Mouse (Mus musculus): Measurements from ENCODE around the gene Itsn1.

The Itsn1 gene

DNA sequence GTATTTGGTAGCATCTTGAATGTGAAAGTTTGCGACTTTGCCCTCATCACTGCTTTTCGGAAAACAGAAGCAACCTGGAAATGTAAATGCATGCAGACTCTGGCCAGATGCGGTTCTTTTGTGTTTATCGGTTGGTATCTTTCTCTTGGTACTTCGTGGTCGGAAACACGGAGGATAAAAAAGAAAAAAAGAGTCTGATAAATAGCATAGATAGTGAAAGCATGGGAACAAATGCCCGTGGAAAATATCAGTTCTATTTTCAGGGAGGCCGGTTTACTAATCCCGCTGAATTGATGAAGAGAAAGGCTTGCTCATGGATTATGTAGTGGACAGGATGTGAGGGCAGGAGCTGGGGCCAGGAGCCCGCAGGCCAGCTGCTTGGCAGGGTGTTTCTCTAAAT, 1.4 kb downstream of the Itsn1 start:
- no peak for DNase-seq (ENCODE audit: low spot score in 2 of 2)

DNA sequence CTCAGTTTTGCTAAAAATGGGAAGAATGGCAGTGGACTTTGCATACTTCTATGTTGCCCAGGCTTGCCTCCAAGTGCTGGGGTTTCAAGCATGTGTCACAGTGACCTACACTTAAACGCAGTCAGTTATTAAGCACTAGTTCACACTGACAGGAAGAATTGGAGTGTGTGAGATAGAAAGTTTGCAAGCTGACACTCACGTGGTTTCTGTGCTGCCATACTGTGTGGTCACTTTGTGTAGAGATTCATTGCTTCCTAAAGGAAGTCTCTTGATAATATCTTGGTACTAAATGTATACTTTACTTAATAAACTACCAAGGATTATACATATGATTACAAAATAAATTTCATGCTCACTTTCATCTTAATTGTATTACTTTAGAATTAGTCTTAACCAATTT, 3.7 kb downstream of the Itsn1 start:
- no peak for DNase-seq (ENCODE audit: low spot score in 2 of 2)

DNA sequence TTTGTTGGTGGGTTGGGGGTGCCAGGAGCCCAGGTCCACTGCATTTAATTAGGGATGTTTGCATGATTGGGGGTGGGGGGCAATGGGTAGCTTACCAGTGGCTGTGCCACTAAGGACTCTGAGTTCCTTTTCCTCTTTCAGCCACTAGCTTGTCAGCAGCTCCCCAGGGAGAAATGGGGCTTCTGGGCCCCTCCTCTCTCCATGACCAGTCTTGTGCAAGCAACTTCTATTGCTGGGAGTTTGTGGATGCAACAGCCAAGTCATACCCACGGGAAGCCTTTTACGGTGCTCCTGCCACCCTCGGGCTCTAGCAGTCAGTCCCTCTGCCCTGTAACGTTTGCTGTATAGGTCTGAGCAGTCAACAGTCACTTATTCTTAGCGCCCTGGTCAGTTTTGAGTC, 5.7 kb downstream of the Itsn1 start:
- no peak for DNase-seq (ENCODE audit: low spot score in 2 of 2)

DNA sequence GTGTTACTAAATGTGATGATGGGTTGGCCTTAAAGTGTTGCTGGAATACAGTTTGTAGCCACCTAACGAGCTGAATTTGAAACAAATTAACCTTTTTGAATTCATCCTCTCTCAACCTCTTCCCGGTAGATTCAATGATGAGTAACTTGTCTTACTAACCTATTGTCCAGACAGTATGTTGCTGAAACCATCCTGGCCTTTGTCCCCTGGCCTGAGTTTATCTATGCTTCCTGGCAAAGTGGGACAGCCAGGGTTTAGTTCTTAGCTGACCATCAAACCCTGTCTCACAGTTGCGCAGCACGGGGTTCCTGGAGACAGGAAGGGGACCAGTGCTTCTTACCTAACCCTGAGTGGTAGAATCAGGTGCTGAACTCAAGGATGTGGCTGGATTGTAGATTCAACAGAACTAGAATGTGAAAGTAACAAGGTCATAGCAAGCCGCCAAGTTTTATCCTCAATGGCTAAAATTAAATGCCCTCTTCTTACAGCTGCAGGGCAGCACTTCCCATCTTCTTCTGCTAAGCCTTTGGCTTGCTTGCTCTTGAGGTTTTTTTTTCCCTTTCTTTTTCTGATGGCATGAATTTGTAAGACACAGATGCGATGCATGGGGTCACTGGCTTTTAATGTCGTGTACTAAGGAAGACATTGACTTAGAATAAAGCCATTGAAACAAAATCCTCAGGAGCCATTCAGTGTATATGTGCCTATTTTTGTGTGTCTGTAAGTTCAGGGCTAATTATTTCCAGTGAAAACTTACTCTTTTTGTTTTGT, 7.2 kb downstream of the Itsn1 start:
- DNase-seq (ENCODE audit: low spot score in 2 of 2) = no peak

DNA sequence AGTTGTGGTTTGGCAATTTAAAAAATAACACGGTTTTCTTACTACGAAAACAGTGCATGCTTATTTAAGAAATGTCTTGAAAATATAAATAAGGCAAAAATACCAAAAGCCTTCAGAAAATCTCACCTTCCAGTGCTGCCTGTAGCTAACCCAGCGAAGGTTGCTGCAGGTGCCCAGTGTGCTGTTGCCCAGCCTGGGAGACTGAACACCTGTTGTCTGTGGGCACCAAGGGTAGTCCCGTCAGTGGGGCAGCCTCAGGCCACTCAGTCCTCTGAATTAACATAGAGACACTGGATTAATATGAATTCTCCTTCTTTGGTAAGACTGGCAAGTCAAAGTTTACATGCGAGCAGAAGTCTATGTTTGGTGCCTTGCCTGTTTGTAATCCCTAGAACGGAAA, 9.4 kb downstream of the Itsn1 start:
- DNase-seq (ENCODE audit: low spot score in 2 of 2) = no peak

DNA sequence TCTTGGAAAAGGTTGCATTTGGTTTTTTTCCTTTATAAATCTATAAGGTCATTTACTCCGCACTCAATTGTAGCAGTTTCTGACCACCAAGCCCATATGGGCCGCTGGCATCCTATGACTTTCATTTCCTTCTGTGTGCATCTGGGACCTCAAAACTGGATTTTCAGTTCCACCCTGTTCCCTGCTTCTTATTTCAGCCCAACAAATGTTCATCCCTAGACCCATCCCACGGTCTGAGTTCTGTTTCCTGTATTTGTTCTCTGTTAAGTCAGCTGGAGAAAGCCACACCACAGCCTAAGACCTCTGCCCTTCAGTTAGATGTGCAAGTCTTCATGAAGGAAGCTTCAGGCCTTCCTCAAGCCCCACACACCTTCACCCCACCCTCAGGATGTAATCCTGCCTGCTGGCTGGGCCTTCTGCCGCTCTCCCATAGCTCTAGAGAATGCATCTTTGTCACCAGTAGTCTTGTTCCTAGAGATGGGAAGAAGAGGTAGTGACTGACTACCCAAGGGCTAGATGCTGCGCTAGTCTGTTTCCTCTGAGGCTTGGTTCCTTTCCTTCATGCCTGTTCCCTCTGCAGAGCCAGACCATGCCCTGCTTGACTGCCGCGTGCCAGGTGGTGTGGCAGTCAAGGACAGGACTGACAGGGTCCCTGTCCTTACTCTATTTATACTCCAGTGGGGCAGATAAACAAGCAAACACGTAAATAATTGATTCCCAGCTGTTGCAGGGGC, 11.3 kb downstream of the Itsn1 start:
- DNase-seq (ENCODE audit: low spot score in 2 of 2) = no peak

DNA sequence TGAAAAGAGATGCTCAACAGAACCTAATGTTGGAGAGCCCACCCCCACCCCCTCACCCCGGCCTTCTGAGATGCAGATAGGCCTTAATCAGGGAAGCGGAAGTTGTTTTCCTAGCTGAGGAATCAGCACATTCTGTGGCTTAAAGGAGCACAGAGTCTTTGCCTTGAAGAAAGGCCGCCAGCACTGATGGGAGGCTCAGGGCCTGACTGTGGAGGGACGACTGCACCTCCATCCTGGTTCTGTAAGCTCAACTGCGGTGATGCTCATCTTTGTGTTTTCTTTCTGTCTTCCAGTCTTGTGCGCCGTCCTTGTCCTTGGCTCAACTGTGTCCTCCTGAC, 11.8 kb downstream of the Itsn1 start:
- no peak for DNase-seq (ENCODE audit: low spot score in 2 of 2)

DNA sequence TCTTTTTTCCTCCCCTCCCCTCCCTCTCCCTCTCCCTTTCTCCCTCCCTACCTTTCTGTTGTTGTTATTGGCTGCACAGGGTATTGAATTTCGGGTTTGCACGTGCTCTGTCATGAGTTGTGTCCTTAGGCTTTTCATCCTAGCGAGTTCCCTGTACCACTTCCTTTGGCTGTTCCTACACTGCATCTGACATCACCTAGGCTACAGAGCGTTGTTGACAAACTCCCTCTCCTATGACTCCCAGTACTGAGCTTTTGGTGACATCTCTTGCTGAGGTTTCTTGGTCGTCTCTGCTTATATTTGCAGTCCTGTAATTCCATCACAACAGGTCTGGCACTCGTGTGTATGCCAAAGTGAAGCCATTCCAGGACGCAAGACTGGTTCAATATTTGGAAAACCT, 14.0 kb downstream of the Itsn1 start:
- no peak for DNase-seq (ENCODE audit: low spot score in 2 of 2)

DNA sequence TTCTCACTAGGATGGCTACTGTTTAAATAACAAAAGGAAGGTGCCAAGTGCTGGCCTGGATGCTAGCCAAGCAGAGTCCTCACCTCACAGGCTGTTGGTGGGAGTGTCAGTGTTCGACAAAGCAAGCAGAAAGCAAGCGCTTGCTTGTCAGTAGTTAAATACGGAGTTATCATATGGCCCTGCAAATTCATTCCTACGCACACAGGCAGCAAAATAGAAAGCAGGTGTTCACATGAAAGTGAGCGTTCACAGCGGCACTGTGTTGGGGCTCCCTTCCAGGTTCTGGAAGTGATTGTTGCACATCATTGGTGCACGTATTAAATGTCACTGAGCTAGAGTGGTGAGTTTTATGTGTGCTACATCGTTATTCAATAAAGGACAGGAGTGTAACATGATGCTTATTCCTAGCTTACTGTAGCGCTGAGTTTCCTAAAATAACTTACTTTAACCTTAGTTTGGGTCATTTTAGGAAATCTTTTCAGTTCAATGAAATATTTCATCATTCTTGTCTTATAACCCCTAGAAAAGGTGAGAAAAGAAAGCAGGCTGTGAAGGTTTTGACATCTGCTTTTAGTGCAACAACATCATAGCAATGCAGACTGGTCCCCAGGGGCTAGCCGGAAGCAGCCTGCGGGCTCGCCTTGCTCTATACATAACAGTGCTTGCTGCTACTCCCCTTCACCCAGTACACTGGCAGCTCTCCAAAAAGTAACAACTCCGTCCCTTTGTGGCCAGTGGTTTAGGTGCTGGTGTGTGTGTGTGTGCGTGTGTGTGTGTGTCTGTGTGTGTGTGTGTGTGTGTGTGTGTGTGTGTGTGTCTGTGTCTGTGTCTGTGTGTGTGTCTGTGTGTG, 17.2 kb downstream of the Itsn1 start:
- no peak for DNase-seq (ENCODE audit: low spot score in 2 of 2)

DNA sequence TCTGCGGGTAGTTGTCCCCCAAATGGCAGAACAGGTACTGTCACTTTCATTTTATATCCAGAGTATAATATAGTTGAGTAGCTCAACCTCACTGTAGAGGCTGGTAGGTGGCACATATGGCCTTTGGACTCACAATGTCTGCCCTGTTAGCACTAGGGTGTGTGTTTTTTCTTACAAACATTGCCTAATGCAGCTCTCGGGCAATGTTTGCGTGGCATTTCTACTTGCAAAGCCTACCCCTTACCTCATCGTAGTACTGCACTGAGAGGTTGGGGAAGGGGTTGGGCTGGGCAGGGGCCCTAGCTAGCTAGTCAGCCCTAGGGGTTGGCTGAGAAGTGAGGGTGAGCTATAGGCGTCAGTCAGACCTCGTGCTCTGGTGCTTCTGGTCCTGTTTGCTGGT, 18.5 kb downstream of the Itsn1 start:
- no peak for DNase-seq (ENCODE audit: low spot score in 2 of 2)

DNA sequence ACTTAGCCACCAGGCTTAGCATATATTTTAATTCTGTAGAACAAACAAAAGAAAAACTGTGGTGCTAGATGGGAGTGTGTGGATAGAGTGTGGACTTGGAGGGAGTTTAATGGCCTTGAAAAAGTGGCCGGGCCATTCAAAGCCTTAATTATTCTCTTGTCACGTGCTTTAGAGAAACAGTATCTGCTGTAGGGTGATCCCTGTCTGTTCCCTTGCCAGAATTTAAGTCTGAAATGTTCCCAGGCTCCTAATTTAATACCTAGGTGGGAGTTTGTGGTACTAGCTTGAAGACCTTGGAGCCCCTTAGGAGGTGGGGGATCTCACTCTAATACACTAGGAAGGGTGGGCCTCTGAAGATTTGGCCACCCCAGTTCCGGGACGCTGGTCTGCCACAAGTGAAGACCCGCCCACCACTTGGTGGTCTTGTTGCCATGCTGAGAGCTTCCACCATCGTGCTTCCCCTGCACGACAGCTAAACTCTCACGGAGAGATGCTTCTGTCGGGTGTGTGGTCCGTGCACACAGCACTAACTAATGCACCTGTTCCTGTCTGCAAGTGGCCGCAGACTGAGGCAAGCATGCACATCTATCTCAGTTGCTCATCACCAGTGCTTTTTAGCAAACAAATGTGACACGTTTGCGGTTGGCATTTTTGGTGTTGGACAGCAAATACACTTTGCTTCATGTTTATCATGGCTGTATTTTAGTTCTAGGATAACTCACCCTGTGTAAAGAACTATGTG, 22.7 kb downstream of the Itsn1 start:
- DNase-seq (ENCODE audit: low spot score in 2 of 2) = no peak

DNA sequence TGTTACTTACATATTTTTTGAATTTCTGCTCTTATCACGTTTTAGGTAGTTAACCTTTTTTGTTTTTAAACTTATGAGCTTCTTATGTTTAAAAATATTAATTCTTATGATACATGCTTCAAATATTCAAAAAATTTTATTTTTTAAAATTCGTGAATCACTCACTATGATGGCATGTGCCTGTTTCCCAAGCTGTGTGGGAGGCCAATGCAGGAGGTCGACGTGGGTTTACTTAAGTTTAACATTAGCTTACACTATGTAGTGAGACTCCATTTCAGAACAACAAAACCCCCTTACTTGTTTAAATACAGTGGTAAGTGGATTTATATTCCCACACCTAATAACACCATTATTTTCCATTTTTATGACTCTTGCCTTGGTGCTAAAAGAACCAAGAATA, 24.5 kb downstream of the Itsn1 start:
- no peak for DNase-seq (ENCODE audit: low spot score in 2 of 2)

DNA sequence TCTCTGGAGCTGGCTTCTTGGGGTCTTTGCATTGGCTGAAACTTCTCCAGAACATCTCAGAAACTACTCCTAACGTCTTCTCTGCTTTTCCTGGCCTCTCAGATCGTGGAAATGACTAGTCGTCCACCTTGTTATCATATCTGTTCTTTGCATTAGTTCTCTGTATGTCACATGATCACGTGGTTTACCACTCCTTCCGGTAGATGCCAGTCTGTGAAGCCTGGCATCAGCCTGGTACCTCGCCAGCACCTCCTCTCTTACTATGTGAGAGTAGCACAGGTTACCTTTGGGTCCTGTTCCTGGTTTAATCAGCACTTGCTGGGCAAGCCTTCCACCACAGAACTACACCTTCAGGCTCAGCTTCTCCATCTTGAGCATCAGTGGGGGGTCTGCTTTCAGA, 25.9 kb downstream of the Itsn1 start:
- no peak for DNase-seq (ENCODE audit: low spot score in 2 of 2)

DNA sequence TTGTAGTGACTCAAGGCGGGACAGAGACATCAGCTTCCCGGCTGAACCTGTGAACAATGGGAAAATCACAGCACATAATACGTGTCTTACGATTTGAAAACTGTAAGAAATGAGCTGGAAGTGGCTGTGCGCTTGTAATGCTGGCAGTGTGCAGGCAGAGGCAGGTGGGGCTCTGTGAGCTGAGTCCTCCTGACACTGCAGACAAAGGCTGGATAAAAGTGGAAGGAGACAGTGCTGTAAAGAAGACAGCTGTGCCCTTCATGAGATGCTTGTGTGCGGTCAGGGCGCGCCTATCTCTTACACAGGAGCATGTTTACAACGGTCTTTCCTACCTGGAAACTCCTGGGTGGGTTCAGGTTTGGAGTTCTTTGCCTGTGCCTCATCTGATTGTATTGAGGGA, 32.1 kb downstream of the Itsn1 start:
- DNase-seq (ENCODE audit: low spot score in 2 of 2) = no peak

DNA sequence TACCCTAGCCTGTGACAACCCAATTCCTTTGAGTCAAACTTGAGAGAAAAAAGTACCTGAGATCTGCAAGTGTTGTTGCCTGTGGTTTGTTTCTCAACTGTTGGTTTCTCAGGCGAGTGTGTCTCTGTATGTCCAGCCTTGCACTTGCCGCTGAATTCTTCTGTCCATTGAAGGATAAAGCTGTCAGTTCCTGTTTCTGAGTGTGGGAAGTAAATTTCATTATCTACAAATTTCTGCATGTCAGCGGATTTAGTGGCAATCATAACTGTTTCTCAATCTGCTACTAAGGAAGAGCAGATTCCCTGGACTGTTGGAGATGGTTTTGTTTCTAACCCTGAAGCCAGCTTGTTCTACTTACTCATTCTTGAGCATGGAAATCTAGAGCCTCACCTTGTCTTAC, 32.7 kb downstream of the Itsn1 start:
- no peak for DNase-seq (ENCODE audit: low spot score in 2 of 2)

DNA sequence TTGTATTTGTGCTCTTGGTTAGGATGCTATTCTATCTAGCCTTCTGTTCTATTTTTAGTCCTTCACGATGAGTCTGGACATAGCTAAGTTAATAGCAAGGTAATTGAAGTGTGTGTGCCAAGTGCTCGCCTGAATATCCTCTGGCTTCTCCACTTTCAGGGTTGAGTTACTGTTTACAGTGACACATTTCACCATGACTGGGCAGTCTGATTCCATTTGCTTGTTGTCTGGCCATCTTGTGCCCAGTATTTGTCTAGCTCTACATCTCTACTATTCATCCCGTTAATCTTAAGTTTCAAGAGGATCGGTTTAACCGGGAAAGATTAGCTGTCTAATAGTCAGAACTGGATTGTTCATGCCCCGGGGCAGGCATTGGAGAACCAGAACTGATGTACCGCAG, 33.4 kb downstream of the Itsn1 start:
- no peak for DNase-seq (ENCODE audit: low spot score in 2 of 2)

DNA sequence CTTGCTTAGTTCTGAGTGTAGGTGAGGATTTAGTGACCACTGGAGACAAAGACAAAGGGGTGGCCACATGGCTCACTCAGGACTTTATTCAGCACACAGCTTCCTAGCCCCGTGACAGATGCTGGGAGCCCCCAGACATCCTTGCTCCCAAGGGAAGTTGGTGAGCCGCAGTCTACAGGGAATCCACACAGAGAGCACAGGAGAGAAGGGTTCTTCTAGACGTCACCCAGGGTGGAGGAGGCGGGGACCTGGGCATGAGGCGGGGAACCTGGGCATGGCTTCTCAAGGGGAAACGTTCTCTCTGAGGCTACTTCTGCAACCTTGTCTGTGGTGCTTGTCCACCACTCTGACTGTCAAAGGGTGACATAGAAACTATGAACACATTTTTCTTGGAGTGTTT, 34.9 kb downstream of the Itsn1 start:
- DNase-seq (ENCODE audit: low spot score in 2 of 2) = no peak

DNA sequence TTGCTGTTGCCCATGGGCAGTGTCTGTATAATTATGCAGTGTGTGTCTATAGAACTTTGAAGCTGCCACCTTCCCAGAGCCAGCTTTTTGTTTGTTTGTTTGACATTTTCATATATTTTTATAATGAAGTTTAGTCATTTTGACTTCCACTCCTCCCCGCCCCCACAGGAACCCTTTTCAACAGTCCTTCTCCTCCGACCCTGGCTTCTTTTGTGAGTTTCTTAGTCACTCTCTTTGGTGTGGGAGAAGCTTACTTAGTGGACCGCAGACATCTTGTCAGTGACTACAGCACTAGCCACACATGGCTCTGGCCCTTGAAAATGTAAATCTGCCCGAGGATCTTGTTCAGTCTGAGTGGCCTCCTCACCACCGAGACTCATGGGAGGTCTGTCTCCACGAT, 35.3 kb downstream of the Itsn1 start:
- no peak for DNase-seq (ENCODE audit: low spot score in 2 of 2)

DNA sequence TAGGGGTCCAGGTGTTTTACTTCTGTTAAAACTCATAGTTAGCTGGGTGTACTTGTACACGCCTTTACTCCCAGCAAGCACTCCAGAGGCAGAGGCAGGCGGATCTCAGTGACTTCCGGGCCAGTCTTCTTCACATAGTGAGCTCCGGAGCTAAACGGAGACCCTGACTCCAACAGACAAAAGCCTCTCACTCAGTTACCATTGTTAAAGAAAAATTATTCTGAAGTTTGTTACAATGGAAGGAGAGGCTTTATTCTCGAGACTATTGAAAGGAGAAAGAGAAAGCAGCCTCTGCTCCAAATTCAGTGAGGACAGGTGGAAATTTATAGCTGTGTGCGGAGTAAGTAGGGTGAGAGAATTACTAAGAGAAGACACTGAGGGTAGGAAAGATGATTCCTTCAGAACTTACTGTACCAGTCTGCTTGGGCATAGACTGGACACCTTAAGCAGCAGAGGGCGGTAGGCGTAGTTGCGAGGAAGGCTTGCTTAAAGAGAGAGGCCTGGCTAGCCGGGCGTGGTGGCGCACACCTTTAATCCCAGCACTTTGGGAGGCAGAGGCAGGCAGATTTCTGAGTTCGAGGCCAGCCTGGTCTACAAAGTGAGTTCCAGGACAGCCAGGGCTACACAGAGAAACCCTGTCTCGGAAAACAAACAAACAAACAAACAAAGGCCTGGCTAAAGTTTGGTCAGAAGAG, 36.2 kb downstream of the Itsn1 start:
- no peak for DNase-seq (ENCODE audit: low spot score in 2 of 2)

DNA sequence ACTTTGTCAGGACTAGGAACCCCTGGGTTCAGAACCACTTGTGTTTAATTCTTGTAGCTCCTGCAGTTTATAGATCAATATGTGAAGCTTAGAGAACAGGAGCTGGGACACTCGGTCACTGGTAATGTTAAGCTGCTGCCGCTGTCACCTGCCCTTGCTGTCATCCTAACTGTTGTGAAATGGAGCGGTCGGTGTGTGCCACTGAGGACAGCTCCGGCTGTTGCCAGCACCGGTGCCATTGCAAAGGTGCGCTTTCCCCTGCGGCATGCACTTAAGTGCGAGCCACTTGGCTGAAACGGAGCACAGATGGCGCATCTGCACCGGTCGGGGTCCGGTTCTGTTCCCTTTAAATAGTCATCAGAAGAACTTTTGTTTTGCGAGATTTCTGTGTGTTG, 36.7 kb downstream of the Itsn1 start:
- no peak for DNase-seq (ENCODE audit: low spot score in 2 of 2)

DNA sequence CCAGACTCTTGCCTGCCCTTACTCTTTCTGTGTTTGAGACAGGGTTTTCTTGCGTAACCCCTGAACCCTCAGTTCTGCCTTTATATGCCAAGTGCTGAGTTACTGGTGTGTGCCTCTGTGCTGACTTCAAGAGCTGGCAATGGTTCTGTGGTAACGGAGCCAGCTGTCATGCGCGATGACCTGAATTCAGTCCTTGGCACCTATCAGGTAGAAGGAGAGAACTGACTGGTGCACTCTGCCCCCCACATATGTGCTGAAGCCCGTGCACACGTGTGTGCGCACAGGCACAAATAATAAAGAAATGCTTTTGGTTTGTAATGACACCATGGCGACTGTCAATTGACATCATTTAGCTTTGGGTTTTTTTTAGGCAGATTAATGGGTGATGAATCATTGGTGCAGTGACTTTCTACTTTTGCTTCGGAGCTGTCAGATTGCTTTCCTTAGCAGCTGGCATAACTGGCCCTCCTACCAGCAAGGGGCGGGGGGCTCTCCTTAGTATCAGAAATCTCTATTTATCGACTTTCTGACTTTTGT, 38.2 kb downstream of the Itsn1 start:
- DNase-seq (ENCODE audit: low spot score in 2 of 2) = no peak
